Mouse (Mus musculus) E14TG2a.4 (cell line): ENCODE measurements around the gene Rpl10a.
A peak's percentile ranks its signal among the peaks of the same experiment; 100 is the strongest.

Source experiments
- H3K27me3 ChIP-seq: 2 replicates; pipeline ENCODE4 v1.6.1; 2014; ENCODE audit warnings: low read length, control low read depth; ENCODE audit not compliant: insufficient read depth
- H3K36me3 ChIP-seq: 2 replicates; pipeline ENCODE4 v1.6.1; 2014; ENCODE audit warnings: low read length, control low read depth; ENCODE audit not compliant: insufficient read depth
- H3K4me1 ChIP-seq: replicated peaks from 2 replicates; pipeline ENCODE4 v1.6.1; 2014; ENCODE audit warnings: low read depth, low read length, control low read depth
- H3K4me3 ChIP-seq: replicated peaks from 2 replicates; pipeline ENCODE4 v1.5.1; 2014; ENCODE audit warnings: mild to moderate bottlenecking, low read length
- H3K9me3 ChIP-seq: 2 replicates; pipeline ENCODE4 v1.6.1; 2014; ENCODE audit warnings: low read length, control low read depth
- CTCF ChIP-seq: conservative IDR thresholded peaks from 2 replicates; pipeline ENCODE4 v1.5.1; 2014; ENCODE audit warnings: low read length
- NANOG ChIP-seq: IDR thresholded peaks from 2 replicates; pipeline ENCODE4 v1.6.1; 2014; ENCODE audit warnings: borderline replicate concordance, low read length, mixed read lengths
- POU5F1 ChIP-seq: IDR thresholded peaks from 2 replicates; pipeline ENCODE4 v1.6.1; 2014; ENCODE audit warnings: low read length, borderline replicate concordance

Gene Rpl10a

GRCm38 (mm10) chr17:28344050-28344607 is 15.9 kb downstream of the Rpl10a start:
- Histone ChIP-seq H3K27me3 (peaks cover 84% of the 10 kb centered on the region), H3K36me3 (peaks cover 5% of the 10 kb centered on the region), H3K4me3 (peak overlapping the region; percentile 62; the same call in 1 of the 2 replicates), H3K4me1 (peaks cover 89% of the 10 kb centered on the region), H3K9me3 (no peaks in the 10 kb centered on the region)
- TF ChIP-seq CTCF (no peak), POU5F1 (no peak), NANOG (no peak)

GRCm38 (mm10) chr17:28344670-28345069 is 16.4 kb downstream of the Rpl10a start:
- Histone ChIP-seq H3K27me3 (peaks cover 87% of the 10 kb centered on the region), H3K9me3 (no peaks in the 10 kb centered on the region), H3K4me1 (peaks cover 90% of the 10 kb centered on the region), H3K36me3 (peaks cover 3% of the 10 kb centered on the region), H3K4me3 (peak overlapping the region; percentile 62)
- no peak for TF ChIP-seq CTCF
- no peak for TF ChIP-seq POU5F1
- TF ChIP-seq NANOG: no peak

GRCm38 (mm10) chr17:28345271-28345721 is 17.0 kb downstream of the Rpl10a start:
- peak overlapping the region; percentile 62 for H3K4me3 ChIP-seq

GRCm38 (mm10) chr17:28345882-28346281 is 17.6 kb downstream of the Rpl10a start:
- Histone ChIP-seq H3K27me3 (peaks cover 80% of the 10 kb centered on the region), H3K36me3 (no peaks in the 10 kb centered on the region), H3K4me3 (peak overlapping the region; percentile 62), H3K4me1 (peaks cover 81% of the 10 kb centered on the region), H3K9me3 (no peaks in the 10 kb centered on the region)
- no peak for TF ChIP-seq NANOG
- no peak for TF ChIP-seq POU5F1
- TF ChIP-seq CTCF: no peak

More at GRCm38 (mm10) chr17:28345271-28345721, 17.0 kb downstream of the Rpl10a start:
- Histone ChIP-seq H3K4me1 (peaks cover 87% of the 10 kb centered on the region), H3K27me3 (peaks cover 85% of the 10 kb centered on the region), H3K36me3 (no peaks in the 10 kb centered on the region), H3K9me3 (no peaks in the 10 kb centered on the region)
- no peak for TF ChIP-seq CTCF
- TF ChIP-seq POU5F1: no peak
- TF ChIP-seq NANOG: no peak

- Histone ChIP-seq H3K4me1 (peaks cover 83% of the 10 kb centered on the region), H3K27me3 (peaks cover 78% of the 10 kb centered on the region), H3K36me3 (no peaks in the 10 kb centered on the region), H3K4me3 (no peak overlapping the region), H3K9me3 (no peaks in the 10 kb centered on the region)
- TF ChIP-seq NANOG: no peak
- TF ChIP-seq POU5F1: no peak
- no peak for TF ChIP-seq CTCF
Observed at GRCm38 (mm10) chr17:28347327-28347726, 19.1 kb downstream of the Rpl10a start.

- Histone ChIP-seq H3K27me3 (peaks cover 78% of the 10 kb centered on the region), H3K9me3 (no peaks in the 10 kb centered on the region), H3K4me3 (peak overlapping the region; percentile 89; the same call in 1 of the 2 replicates), H3K4me1 (peaks cover 82% of the 10 kb centered on the region), H3K36me3 (no peaks in the 10 kb centered on the region)
- no peak for TF ChIP-seq POU5F1
- TF ChIP-seq NANOG: no peak
- TF ChIP-seq CTCF: no peak
Observed at GRCm38 (mm10) chr17:28348211-28348610, 19.9 kb downstream of the Rpl10a start.

GRCm38 (mm10) chr17:28349264-28349880 is 21.1 kb downstream of the Rpl10a start:
- H3K9me3 ChIP-seq: no peaks in the 10 kb centered on the region
- H3K36me3 ChIP-seq: no peaks in the 10 kb centered on the region
- H3K4me1 ChIP-seq: peaks cover 70% of the 10 kb centered on the region
- TF ChIP-seq CTCF (no peak), NANOG (no peak), POU5F1 (no peak)
- H3K27me3 ChIP-seq: peaks cover 80% of the 10 kb centered on the region
- H3K4me3 ChIP-seq: peak overlapping the region; percentile 89

- Histone ChIP-seq H3K9me3 (no peaks in the 10 kb centered on the region), H3K4me1 (peaks cover 64% of the 10 kb centered on the region), H3K4me3 (peak overlapping the region; percentile 89), H3K36me3 (no peaks in the 10 kb centered on the region), H3K27me3 (peaks cover 81% of the 10 kb centered on the region)
- no peak for TF ChIP-seq NANOG
- no peak for TF ChIP-seq CTCF
- TF ChIP-seq POU5F1: no peak
Observed at GRCm38 (mm10) chr17:28349901-28350465, 21.7 kb downstream of the Rpl10a start.
